Mouse (Mus musculus): ENCODE measurements at regions not wholly inside any gene's neighbourhood (a gene's known extent, or its start where the extent isn't known, plus 50 kb on each side); places are given as distances from the start of the nearest gene placed in this dataset.

GRCm38 (mm10) chr14:47818224-47818623 lies 170.0 kb downstream of the Ktn1 start:
- no peak for TF ChIP-seq EP300 (IDR thresholded peaks at IDR 0.05; ENCODE audit: insufficient read depth, low read depth, low read length)
- TF ChIP-seq POLR2A (IDR thresholded peaks at IDR 0.05; ENCODE audit: insufficient read depth, low read length): no peak
- TF ChIP-seq CTCF (IDR thresholded peaks at IDR 0.05; ENCODE audit: low read depth, low read length): no peak
- no peak overlapping the region for H3K9ac ChIP-seq (ENCODE audit: low read depth, poor library complexity, severe bottlenecking)
- no peak overlapping the region for H3K27ac ChIP-seq (ENCODE audit: insufficient read depth, low read length)
- no peaks in the 10 kb centered on the region for H3K4me1 ChIP-seq (ENCODE audit: control insufficient read depth, insufficient read depth, low read length)
- no peaks in the 10 kb centered on the region for H3K27me3 ChIP-seq (ENCODE audit: control insufficient read depth, insufficient read depth, low read length, poor library complexity, severe bottlenecking)
- no peaks in the 10 kb centered on the region for H3K36me3 ChIP-seq (ENCODE audit: control insufficient read depth, insufficient read depth, low read length, poor library complexity, severe bottlenecking)
- H3K9me3 ChIP-seq (replicated peaks; ENCODE audit: control insufficient read depth, insufficient read depth, low read length, poor library complexity, severe bottlenecking): no peaks in the 10 kb centered on the region
- no peak overlapping the region for H3K4me3 ChIP-seq (ENCODE audit: low read depth, low read length)

DNA sequence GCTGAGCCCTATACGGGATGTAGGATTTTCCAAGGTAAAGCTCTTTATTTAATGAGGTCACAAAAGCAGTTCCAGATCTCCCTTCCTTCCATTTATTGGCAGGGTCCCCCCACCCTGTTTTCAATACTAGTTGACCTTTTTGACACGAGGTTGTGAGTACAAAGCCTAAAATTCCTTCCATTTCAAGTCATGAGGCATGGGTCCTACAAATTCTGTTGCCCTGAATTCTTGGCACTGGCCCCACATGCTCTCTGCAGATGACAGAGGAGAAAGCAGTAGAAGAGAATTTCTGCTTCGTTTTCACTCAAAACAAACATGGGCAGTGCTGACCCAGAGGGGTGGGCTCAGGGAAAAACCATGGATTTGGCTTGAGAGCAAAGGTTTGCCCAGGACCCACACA lies 170.4 kb downstream of the Ktn1 start:
- TF ChIP-seq POLR2A (IDR thresholded peaks at IDR 0.05; ENCODE audit: insufficient read depth, low read length) (no peak), CTCF (IDR thresholded peaks at IDR 0.05; ENCODE audit: low read depth, low read length) (no peak), EP300 (IDR thresholded peaks at IDR 0.05; ENCODE audit: insufficient read depth, low read depth, low read length) (no peak)
- no peaks in the 10 kb centered on the region for H3K4me1 ChIP-seq (ENCODE audit: control insufficient read depth, insufficient read depth, low read length)
- no peaks in the 10 kb centered on the region for H3K27me3 ChIP-seq (ENCODE audit: control insufficient read depth, insufficient read depth, low read length, poor library complexity, severe bottlenecking)
- no peaks in the 10 kb centered on the region for H3K36me3 ChIP-seq (ENCODE audit: control insufficient read depth, insufficient read depth, low read length, poor library complexity, severe bottlenecking)
- H3K4me3 ChIP-seq (ENCODE audit: low read depth, low read length): no peak overlapping the region
- H3K27ac ChIP-seq (ENCODE audit: insufficient read depth, low read length): no peak overlapping the region
- no peak overlapping the region for H3K9ac ChIP-seq (ENCODE audit: low read depth, poor library complexity, severe bottlenecking)
- H3K9me3 ChIP-seq (replicated peaks; ENCODE audit: control insufficient read depth, insufficient read depth, low read length, poor library complexity, severe bottlenecking): no peaks in the 10 kb centered on the region

- H3K27ac ChIP-seq (ENCODE audit: insufficient read depth, low read length): no peak overlapping the region
- no peak for TF ChIP-seq POLR2A (IDR thresholded peaks at IDR 0.05; ENCODE audit: insufficient read depth, low read length)
- no peaks in the 10 kb centered on the region for H3K36me3 ChIP-seq (ENCODE audit: control insufficient read depth, insufficient read depth, low read length, poor library complexity, severe bottlenecking)
- H3K4me3 ChIP-seq (ENCODE audit: low read depth, low read length): no peak overlapping the region
- H3K4me1 ChIP-seq (ENCODE audit: control insufficient read depth, insufficient read depth, low read length): no peaks in the 10 kb centered on the region
- no peaks in the 10 kb centered on the region for H3K9me3 ChIP-seq (replicated peaks; ENCODE audit: control insufficient read depth, insufficient read depth, low read length, poor library complexity, severe bottlenecking)
- H3K27me3 ChIP-seq (ENCODE audit: control insufficient read depth, insufficient read depth, low read length, poor library complexity, severe bottlenecking): no peaks in the 10 kb centered on the region
- no peak overlapping the region for H3K9ac ChIP-seq (ENCODE audit: low read depth, poor library complexity, severe bottlenecking)
Observed at GRCm38 (mm10) chr14:47820571-47821143, 172.4 kb downstream of the Ktn1 start.

GRCm38 (mm10) chr14:47823182-47823581 lies 174.9 kb downstream of the Ktn1 start:
- Histone ChIP-seq H3K27ac (ENCODE audit: insufficient read depth, low read length) (no peak overlapping the region), H3K9me3 (replicated peaks; ENCODE audit: control insufficient read depth, insufficient read depth, low read length, poor library complexity, severe bottlenecking) (no peaks in the 10 kb centered on the region), H3K4me3 (ENCODE audit: low read depth, low read length) (no peak overlapping the region), H3K27me3 (ENCODE audit: control insufficient read depth, insufficient read depth, low read length, poor library complexity, severe bottlenecking) (no peaks in the 10 kb centered on the region; the same call in 1 of the 2 replicates), H3K36me3 (ENCODE audit: control insufficient read depth, insufficient read depth, low read length, poor library complexity, severe bottlenecking) (no peaks in the 10 kb centered on the region), H3K4me1 (ENCODE audit: control insufficient read depth, insufficient read depth, low read length) (no peaks in the 10 kb centered on the region), H3K9ac (ENCODE audit: low read depth, poor library complexity, severe bottlenecking) (no peak overlapping the region)
- TF ChIP-seq CTCF (IDR thresholded peaks at IDR 0.05; ENCODE audit: low read depth, low read length): no peak
- TF ChIP-seq POLR2A (IDR thresholded peaks at IDR 0.05; ENCODE audit: insufficient read depth, low read length): no peak
- TF ChIP-seq EP300 (IDR thresholded peaks at IDR 0.05; ENCODE audit: insufficient read depth, low read depth, low read length): no peak

- Histone ChIP-seq H3K9me3 (replicated peaks; ENCODE audit: control insufficient read depth, insufficient read depth, low read length, poor library complexity, severe bottlenecking) (no peaks in the 10 kb centered on the region), H3K9ac (ENCODE audit: low read depth, poor library complexity, severe bottlenecking) (no peak overlapping the region), H3K4me1 (ENCODE audit: control insufficient read depth, insufficient read depth, low read length) (no peaks in the 10 kb centered on the region), H3K36me3 (ENCODE audit: control insufficient read depth, insufficient read depth, low read length, poor library complexity, severe bottlenecking) (no peaks in the 10 kb centered on the region), H3K27ac (ENCODE audit: insufficient read depth, low read length) (no peak overlapping the region), H3K27me3 (ENCODE audit: control insufficient read depth, insufficient read depth, low read length, poor library complexity, severe bottlenecking) (no peaks in the 10 kb centered on the region; the same call in 1 of the 2 replicates), H3K4me3 (ENCODE audit: low read depth, low read length) (no peak overlapping the region)
- no peak for TF ChIP-seq POLR2A (IDR thresholded peaks at IDR 0.05; ENCODE audit: insufficient read depth, low read length)
- no peak for TF ChIP-seq CTCF (IDR thresholded peaks at IDR 0.05; ENCODE audit: low read depth, low read length)
Observed at GRCm38 (mm10) chr14:47823696-47824095, 175.4 kb downstream of the Ktn1 start.

- no peak overlapping the region for H3K27ac ChIP-seq (ENCODE audit: insufficient read depth, low read length)
- H3K27me3 ChIP-seq (ENCODE audit: control insufficient read depth, insufficient read depth, low read length, poor library complexity, severe bottlenecking): no peaks in the 10 kb centered on the region; the same call in 1 of the 2 replicates
- H3K36me3 ChIP-seq (ENCODE audit: control insufficient read depth, insufficient read depth, low read length, poor library complexity, severe bottlenecking): no peaks in the 10 kb centered on the region
- no peaks in the 10 kb centered on the region for H3K4me1 ChIP-seq (ENCODE audit: control insufficient read depth, insufficient read depth, low read length)
- H3K9ac ChIP-seq (ENCODE audit: low read depth, poor library complexity, severe bottlenecking): no peak overlapping the region
- H3K4me3 ChIP-seq (ENCODE audit: low read depth, low read length): no peak overlapping the region
- TF ChIP-seq POLR2A (IDR thresholded peaks at IDR 0.05; ENCODE audit: insufficient read depth, low read length) (no peak), CTCF (IDR thresholded peaks at IDR 0.05; ENCODE audit: low read depth, low read length) (no peak), EP300 (IDR thresholded peaks at IDR 0.05; ENCODE audit: insufficient read depth, low read depth, low read length) (no peak)
- no peaks in the 10 kb centered on the region for H3K9me3 ChIP-seq (replicated peaks; ENCODE audit: control insufficient read depth, insufficient read depth, low read length, poor library complexity, severe bottlenecking)
Observed at GRCm38 (mm10) chr14:47825446-47825956, 177.3 kb downstream of the Ktn1 start.
